Mouse (Mus musculus): ENCODE results near the gene Ssbp3.

DNA sequence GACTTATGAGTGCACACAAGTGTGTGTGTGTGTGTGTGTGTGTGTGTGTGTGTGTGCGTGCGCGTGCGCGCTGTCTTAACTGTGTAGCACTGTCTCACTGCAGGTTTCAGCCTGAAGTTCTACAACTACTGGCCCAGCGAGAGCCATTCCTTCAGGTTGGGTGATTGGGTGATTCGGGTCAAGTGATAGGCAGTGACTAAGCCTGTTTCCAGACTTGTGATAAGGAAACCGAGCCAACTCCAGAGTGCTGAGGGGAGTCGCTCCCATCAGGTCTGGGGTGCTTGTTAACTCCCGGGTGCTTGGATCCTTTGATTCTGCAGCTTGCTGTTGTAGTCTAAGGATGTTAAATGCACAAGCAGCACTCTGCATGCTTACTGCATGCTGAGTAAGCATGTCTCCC is 14.4 kb downstream of the Ssbp3 start:
- TF ChIP-seq CTCF (IDR thresholded peaks at IDR 0.05; ENCODE audit: borderline replicate concordance, extremely low read depth, insufficient read depth, insufficient read length) = no peak
- TF ChIP-seq POLR2A (IDR thresholded peaks at IDR 0.05; ENCODE audit: borderline replicate concordance, extremely low read depth, insufficient read depth, insufficient read length, poor library complexity, severe bottlenecking) = no peak

All from brain, embryonic 14.5 days (tissue).